Mouse (Mus musculus) spleen, postnatal 36 days (tissue): ENCODE data around the gene Dhdh.

ENCODE experiments used
- DNase-seq, 2 experiments: peaks; one replicate each; pipeline ENCODE4 v3.0.0; 2022; ENCODE audit warnings: low spot score in 2 of 2, mixed read lengths in 1 of 2

Gene Dhdh

GRCm38 (mm10) chr7:45451344-45451982 is 37.1 kb downstream of the Dhdh start:
- peak; percentile 79 for DNase-seq

DNA sequence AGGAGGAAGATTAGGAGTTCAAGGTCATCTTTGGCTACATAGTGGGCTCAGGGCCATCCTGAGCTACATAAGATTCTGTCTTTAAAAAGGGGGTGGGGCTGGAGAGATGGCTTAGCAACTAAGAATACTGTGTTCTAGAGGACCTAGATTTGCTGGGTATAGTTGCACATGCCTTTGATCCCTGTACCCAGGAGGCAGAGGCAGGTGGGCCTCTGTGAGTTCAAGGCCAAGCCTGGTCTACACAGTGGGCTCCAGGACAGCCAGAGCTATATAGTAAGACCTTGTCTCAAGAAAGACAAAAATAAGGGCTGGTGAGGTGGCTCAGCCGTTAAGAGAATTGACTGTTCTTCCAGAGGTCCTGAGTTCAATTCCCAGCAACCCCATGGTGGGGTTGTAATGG is 38.6 kb downstream of the Dhdh start:
- no peak for DNase-seq

- DNase-seq, result no peak
These were observed 41.1 kb downstream of the Dhdh start for GRCm38 (mm10) chr7:45447325-45447990.

DNA sequence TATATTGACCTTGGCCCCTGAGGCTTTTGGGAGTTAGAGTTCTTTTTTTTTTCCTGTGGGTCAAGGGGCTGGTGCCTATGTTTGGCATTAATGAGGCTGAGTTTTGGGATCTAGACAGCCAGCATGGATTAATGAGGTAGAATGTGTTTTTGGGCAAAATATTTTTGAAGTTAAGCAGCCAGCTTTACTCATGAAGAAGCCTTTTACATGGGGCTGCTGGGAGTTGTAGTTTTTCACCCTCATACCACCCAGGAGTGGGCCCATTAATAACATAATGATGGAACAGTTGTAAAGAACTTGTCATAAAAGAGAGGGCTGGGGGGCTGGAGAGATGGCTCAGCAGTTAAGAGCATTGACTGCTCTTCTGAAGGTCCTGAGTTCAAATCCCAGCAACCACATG is 42.0 kb downstream of the Dhdh start:
- DNase-seq, result no peak

DNA sequence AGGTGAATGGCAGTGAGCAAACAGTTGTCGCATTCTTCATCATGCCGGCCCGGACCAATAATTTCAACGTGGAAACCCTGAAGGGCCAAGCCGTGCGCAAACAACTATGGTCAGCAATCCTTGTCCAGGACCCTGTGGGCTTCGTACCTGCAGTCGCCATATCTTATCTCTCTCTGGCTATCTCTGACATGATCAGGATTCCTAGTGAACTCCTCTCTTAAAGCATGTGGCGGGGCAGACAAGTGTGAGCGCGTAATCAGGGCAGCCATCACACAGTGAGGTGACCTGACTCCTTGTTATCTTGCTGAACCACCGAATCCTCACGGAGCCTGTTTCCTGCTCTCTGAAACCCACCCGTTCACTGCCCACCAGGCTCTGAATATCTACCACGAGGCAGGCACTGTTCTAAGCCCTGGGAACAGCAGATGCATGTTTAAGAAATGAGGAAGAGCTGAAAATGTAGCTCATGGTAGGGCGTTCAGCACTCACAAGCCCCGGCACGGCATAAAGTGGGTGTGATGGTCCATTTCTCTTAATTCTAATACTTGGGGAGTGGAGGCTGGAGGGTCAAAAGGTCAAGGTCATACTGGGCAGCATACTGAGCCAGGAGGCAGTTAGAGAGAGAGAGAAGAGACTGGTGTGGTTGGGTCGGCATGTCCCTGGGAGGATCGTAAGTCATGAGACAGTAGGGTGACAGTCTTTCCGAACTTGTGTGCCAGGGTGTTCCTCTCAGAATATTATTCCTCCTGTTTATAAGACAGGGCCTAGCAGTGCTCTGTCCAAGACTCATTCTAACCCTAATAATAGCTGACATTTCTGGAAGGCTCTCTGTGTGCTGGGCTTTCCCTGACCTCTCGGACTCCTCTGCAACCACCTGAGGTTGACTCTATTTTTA is 44.8 kb downstream of the Dhdh start:
- no peak for DNase-seq

- no peak for DNase-seq
These were observed 50.9 kb downstream of the Dhdh start, which contains the start of gene Ruvbl2 for GRCm38 (mm10) chr7:45437521-45438276. Gene Ruvbl2, minus strand, starts transcription at chr7:45438096.

DNA sequence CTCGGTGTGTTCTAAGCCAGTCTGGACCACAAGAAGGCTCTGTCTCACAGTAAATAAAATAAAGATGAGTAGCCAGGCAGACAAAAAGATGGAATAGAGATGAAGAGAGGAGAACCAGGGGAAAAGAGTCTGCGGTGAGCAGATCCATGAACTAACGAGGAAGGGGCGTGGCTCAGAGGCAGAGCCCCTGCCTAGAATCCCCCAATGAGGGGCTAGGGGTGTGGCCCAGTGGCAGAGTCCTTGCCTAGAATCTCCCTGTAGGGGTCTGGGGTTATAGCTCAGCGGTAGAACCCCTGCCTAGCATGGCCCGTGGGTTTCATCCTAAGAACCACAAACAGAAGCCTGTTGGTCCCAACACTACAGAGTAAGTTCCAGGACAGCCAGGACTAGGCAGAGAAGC is 51.6 kb downstream of the Dhdh start:
- no peak for DNase-seq

GRCm38 (mm10) chr7:45436444-45436843 is 52.2 kb downstream of the Dhdh start:
- DNase-seq, result no peak

DNA sequence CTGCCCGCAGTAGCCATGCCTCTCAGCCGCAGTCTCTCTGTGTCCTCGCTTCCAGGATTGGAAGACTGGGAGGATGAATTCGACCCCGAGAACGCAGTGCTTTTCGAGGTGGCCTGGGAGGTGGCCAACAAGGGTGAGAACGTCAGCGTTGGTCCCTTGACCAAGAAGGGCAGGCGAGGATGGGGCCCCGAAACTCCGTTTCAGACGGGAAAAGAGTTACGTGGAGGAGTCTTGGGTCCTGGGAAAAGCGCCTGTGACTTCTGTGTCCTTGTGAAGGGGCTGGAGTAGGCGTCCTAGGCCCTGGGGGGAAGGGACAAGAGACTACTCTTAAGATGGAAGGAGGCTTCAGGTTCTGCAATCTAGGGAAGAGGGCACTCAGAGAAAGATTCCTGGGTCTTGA is 53.6 kb downstream of the Dhdh start:
- no peak for DNase-seq

GRCm38 (mm10) chr7:45434203-45435015 is 54.2 kb downstream of the Dhdh start, which contains the start of gene Gys1:
Gene Gys1, plus strand, starts transcription at chr7:45434844.
- DNase-seq, result peak; percentile 100

DNA sequence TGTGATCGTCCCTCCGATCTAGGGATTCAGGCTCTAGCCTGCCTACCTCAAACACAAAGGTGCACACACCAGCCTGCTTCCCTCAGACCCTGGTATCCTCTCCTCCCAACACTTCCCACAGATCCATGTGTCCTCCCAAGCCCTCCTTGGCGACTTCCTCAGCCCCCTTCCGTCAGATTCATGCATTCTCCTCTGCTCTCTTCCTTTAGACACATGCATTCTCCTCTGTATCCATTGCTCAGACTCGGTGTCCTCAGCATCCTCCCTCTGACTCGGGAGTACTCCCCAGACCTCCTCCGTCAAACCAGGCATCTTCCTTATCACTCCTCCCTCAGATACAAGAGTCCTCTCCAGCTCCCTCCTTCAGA is 54.8 kb downstream of the Dhdh start:
- DNase-seq, result no peak

DNA sequence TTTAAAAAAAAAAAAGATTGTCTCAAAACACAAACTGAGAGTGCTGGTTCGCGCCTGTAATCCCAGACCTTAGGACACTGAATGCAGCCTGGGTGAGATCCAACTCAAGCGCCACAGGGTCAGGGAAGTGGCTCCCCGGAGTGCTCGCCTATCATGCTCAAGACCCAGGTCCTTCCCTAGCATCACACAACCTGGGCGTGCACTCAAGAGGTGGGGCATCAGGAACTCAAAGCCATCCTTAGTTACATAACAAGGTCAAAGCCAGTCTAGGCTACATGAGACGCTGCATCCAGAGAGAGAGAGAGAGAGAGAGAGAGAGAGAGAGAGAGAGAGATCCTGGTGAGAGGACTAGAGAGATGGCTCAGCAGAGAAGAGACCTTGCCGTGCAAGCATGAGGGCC is 62.0 kb downstream of the Dhdh start:
- no peak for DNase-seq

DNA sequence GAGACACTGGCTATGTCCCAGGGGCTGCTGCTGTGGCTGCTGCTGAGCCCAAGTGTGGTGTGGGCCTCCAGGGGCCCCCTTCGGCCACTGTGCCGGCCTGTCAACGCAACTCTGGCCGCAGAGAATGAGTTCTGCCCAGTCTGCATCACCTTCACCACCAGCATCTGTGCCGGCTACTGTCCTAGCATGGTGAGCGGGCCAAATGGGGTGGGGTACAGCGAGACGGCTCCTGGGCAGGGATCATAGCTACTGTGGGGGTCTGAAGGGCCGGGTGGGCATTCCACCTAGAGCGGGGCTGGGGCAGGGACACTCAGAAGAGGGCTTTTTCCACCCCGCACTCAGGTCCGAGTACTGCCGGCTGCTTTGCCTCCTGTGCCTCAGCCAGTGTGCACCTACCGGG is 67.4 kb downstream of the Dhdh start:
- no peak for DNase-seq
